Mouse (Mus musculus): ENCODE measurements around the gene Brox. TPM values are rescaled to one million over a fixed set of nuclear protein-coding genes. Genes with fewer than 3 reads are reported as not detected.

The Brox gene
- polyA plus RNA-seq, 1 experiment from 2014 or later = 47.1 TPM

- Histone ChIP-seq H3K27ac (no peak overlapping the region), H3K36me3 (no peaks in the 10 kb centered on the region), H3K4me1 (replicated peaks) (0 out of 2 replicates have a peak, but pooled peaks cover 5% of the 10 kb centered on the region), H3K27me3 (ENCODE audit: insufficient read depth, poor library complexity, severe bottlenecking) (no peaks in the 10 kb centered on the region), H3K4me3 (no peak overlapping the region), H3K9me3 (no peaks in the 10 kb centered on the region)
- DNase-seq (ENCODE audit: low spot score) = no peak
- 82% methylated on average over 13 of the region's 13 CpGs for WGBS
These were observed 32.7 kb downstream of the Brox start for GRCm38 (mm10) chr1:183264145-183265008.

- no peaks in the 10 kb centered on the region for H3K9me3 ChIP-seq
- WGBS = 60% methylated on average over 10 of the region's 10 CpGs
- no peak for DNase-seq (ENCODE audit: low spot score)
- H3K27me3 ChIP-seq (ENCODE audit: insufficient read depth, poor library complexity, severe bottlenecking) = no peaks in the 10 kb centered on the region
- peaks cover 9% of the 10 kb centered on the region for H3K4me1 ChIP-seq (replicated peaks)
- no peak overlapping the region for H3K4me3 ChIP-seq
- H3K36me3 ChIP-seq = no peaks in the 10 kb centered on the region
- H3K27ac ChIP-seq = no peak overlapping the region
These were observed 44.5 kb downstream of the Brox start for GRCm38 (mm10) chr1:183252574-183252973.

- no peaks in the 10 kb centered on the region for H3K36me3 ChIP-seq
- H3K9me3 ChIP-seq = no peaks in the 10 kb centered on the region
- H3K27ac ChIP-seq = no peak overlapping the region
- peaks cover 14% of the 10 kb centered on the region for H3K4me1 ChIP-seq (replicated peaks)
- no peaks in the 10 kb centered on the region for H3K27me3 ChIP-seq (ENCODE audit: insufficient read depth, poor library complexity, severe bottlenecking)
- no peak overlapping the region for H3K4me3 ChIP-seq
- no peak for DNase-seq (ENCODE audit: low spot score)
- WGBS = 73% methylated on average over 2 of the region's 2 CpGs
These were observed 45.3 kb downstream of the Brox start for GRCm38 (mm10) chr1:183251818-183252217.

GRCm38 (mm10) chr1:183250612-183251011 lies 46.5 kb downstream of the Brox start:
- H3K27me3 ChIP-seq (ENCODE audit: insufficient read depth, poor library complexity, severe bottlenecking) = no peaks in the 10 kb centered on the region
- no peak overlapping the region for H3K4me3 ChIP-seq
- H3K4me1 ChIP-seq (replicated peaks) = peaks cover 15% of the 10 kb centered on the region
- 74% methylated on average over 4 of the region's 4 CpGs for WGBS
- H3K9me3 ChIP-seq = no peaks in the 10 kb centered on the region
- no peaks in the 10 kb centered on the region for H3K36me3 ChIP-seq
- DNase-seq (ENCODE audit: low spot score) = no peak
- H3K27ac ChIP-seq = no peak overlapping the region

GRCm38 (mm10) chr1:183248144-183248543 lies 48.9 kb downstream of the Brox start:
- H3K9me3 ChIP-seq = no peaks in the 10 kb centered on the region
- H3K4me1 ChIP-seq (replicated peaks) = peaks cover 15% of the 10 kb centered on the region
- no peak for DNase-seq (ENCODE audit: low spot score)
- WGBS = 58% methylated on average over 1 of the region's 1 CpGs
- H3K36me3 ChIP-seq = no peaks in the 10 kb centered on the region
- H3K27me3 ChIP-seq (ENCODE audit: insufficient read depth, poor library complexity, severe bottlenecking) = no peaks in the 10 kb centered on the region
- no peak overlapping the region for H3K27ac ChIP-seq
- H3K4me3 ChIP-seq = no peak overlapping the region

- 71% methylated on average over 7 of the region's 7 CpGs for WGBS
- H3K4me1 ChIP-seq (replicated peaks) = peaks cover 6% of the 10 kb centered on the region; the same call in 1 of the 2 replicates
- H3K27me3 ChIP-seq (ENCODE audit: insufficient read depth, poor library complexity, severe bottlenecking) = 0 out of 2 replicates have a peak, but pooled peaks cover 3% of the 10 kb centered on the region
- no peaks in the 10 kb centered on the region for H3K9me3 ChIP-seq
- H3K27ac ChIP-seq = no peak overlapping the region
- H3K4me3 ChIP-seq = no peak overlapping the region
- H3K36me3 ChIP-seq = no peaks in the 10 kb centered on the region
- no peak for DNase-seq (ENCODE audit: low spot score)
These were observed 53.8 kb downstream of the Brox start for GRCm38 (mm10) chr1:183243293-183243692.

- Histone ChIP-seq H3K27me3 (ENCODE audit: insufficient read depth, poor library complexity, severe bottlenecking) (0 out of 2 replicates have a peak, but pooled peaks cover 3% of the 10 kb centered on the region), H3K4me3 (no peak overlapping the region), H3K36me3 (no peaks in the 10 kb centered on the region), H3K4me1 (replicated peaks) (no peaks in the 10 kb centered on the region), H3K9me3 (no peaks in the 10 kb centered on the region), H3K27ac (no peak overlapping the region)
- 33% methylated on average over 2 of the region's 2 CpGs for WGBS
- no peak for DNase-seq (ENCODE audit: low spot score)
These were observed 59.2 kb downstream of the Brox start for GRCm38 (mm10) chr1:183237901-183238300.

GRCm38 (mm10) chr1:183236460-183236859 lies 60.6 kb downstream of the Brox start:
- Histone ChIP-seq H3K27me3 (ENCODE audit: insufficient read depth, poor library complexity, severe bottlenecking) (0 out of 2 replicates have a peak, but pooled peaks cover 3% of the 10 kb centered on the region), H3K9me3 (no peaks in the 10 kb centered on the region), H3K36me3 (no peaks in the 10 kb centered on the region), H3K4me3 (no peak overlapping the region), H3K27ac (no peak overlapping the region), H3K4me1 (replicated peaks) (no peaks in the 10 kb centered on the region)
- 88% methylated on average over 5 of the region's 5 CpGs for WGBS
- DNase-seq (ENCODE audit: low spot score) = no peak

GRCm38 (mm10) chr1:183233679-183234174 lies 63.3 kb downstream of the Brox start:
- 84% methylated on average over 11 of the region's 11 CpGs for WGBS

GRCm38 (mm10) chr1:183232985-183233678 lies 63.9 kb downstream of the Brox start:
- Histone ChIP-seq H3K27ac (no peak overlapping the region), H3K4me3 (no peak overlapping the region), H3K9me3 (no peaks in the 10 kb centered on the region), H3K4me1 (replicated peaks) (peaks cover 11% of the 10 kb centered on the region), H3K36me3 (no peaks in the 10 kb centered on the region), H3K27me3 (ENCODE audit: insufficient read depth, poor library complexity, severe bottlenecking) (no peaks in the 10 kb centered on the region)
- 83% methylated on average over 7 of the region's 7 CpGs for WGBS
- DNase-seq (ENCODE audit: low spot score) = no peak

More at GRCm38 (mm10) chr1:183233679-183234174, 63.3 kb downstream of the Brox start:
- no peak for DNase-seq (ENCODE audit: low spot score)
- H3K4me3 ChIP-seq = no peak overlapping the region
- peaks cover 5% of the 10 kb centered on the region for H3K4me1 ChIP-seq (replicated peaks)
- H3K9me3 ChIP-seq = no peaks in the 10 kb centered on the region
- H3K36me3 ChIP-seq = no peaks in the 10 kb centered on the region
- H3K27me3 ChIP-seq (ENCODE audit: insufficient read depth, poor library complexity, severe bottlenecking) = no peaks in the 10 kb centered on the region
- no peak overlapping the region for H3K27ac ChIP-seq

GRCm38 (mm10) chr1:183227469-183227868 lies 69.6 kb downstream of the Brox start:
- WGBS = 87% methylated on average over 7 of the region's 7 CpGs
- no peaks in the 10 kb centered on the region for H3K36me3 ChIP-seq
- H3K27ac ChIP-seq = no peak overlapping the region
- no peaks in the 10 kb centered on the region for H3K27me3 ChIP-seq (ENCODE audit: insufficient read depth, poor library complexity, severe bottlenecking)
- no peaks in the 10 kb centered on the region for H3K9me3 ChIP-seq
- peaks cover 17% of the 10 kb centered on the region for H3K4me1 ChIP-seq (replicated peaks)
- H3K4me3 ChIP-seq = no peak overlapping the region
- DNase-seq (ENCODE audit: low spot score) = no peak
